ENCODE assay signal across 28 mouse cellular contexts in the genomic region with DNA sequence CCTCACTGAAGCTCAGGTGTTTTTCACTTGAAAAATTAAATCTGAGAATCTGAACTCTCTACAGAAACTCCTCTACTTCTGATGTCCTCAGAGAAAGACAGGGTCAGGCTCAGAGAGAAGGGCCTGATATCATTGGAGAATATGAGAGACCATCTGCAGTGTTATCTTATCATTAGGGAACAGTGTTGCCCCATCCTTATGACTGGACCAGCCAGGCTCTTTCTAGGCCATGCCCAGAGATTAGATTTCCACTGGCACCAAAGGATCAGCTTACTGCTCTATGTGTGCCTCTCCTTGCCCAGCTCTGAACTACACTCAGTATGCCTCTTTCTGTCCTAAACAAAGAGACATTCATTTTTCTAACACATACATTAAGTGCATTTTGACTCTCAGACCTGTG. TPM values are rescaled to one million over a fixed set of nuclear protein-coding genes. Genes with fewer than 3 reads are reported as not detected.
A peak's percentile ranks its signal among the peaks of the same experiment; 100 is the strongest.
DNase-seq lines count a peak whose midpoint lies in the region; ATAC-seq and TF ChIP-seq lines count a peak whose summit lies in the region.
"Had no signal": no experiment of that assay in that cellular context is flagged by ENCODE, and none has a peak within 500 bp of the region (broad histone marks: within the 10 kb centered on the region; RNA-seq: fewer than 3 reads in every experiment).

No protein-coding gene starts in this region.

- no peak for TF ChIP-seq CTCF in intestine, postnatal 0 days (IDR thresholded peaks at IDR 0.05; ENCODE audit: low read depth)
- TF ChIP-seq CTCF in gastrocnemius, adult 2 months (IDR thresholded peaks at IDR 0.05) = no peak

- intact Hi-C loops in gastrocnemius, adult 2 months (cut with DNase I) = no loop called here
- intact Hi-C loops in gastrocnemius, postnatal 36 days (cut with DNase I) = no loop called here

- no peaks in the 10 kb centered on the region for H3K4me1 ChIP-seq in intestine, embryonic 15.5 days (replicated peaks)
- no peaks in the 10 kb centered on the region for H3K4me1 ChIP-seq in intestine, postnatal 0 days (replicated peaks; ENCODE audit: control insufficient read depth, insufficient read depth, low read length)
- no peaks in the 10 kb centered on the region for H3K4me1 ChIP-seq in intestine, embryonic 16.5 days (ENCODE audit: control insufficient read depth, insufficient read depth, low read length)
- H3K4me1 ChIP-seq in liver, embryonic 16.5 days (ENCODE audit: control insufficient read depth, low read depth, low read length) = peaks cover 47% of the 10 kb centered on the region
- H3K4me1 ChIP-seq: hindbrain, embryonic 12.5 days; limb, embryonic 12.5 days had no signal

- H3K4me2 ChIP-seq in intestine, embryonic 15.5 days (replicated peaks) = no peak overlapping the region
- H3K4me2 ChIP-seq in intestine, postnatal 0 days (replicated peaks; ENCODE audit: low read depth) = no peak overlapping the region
- H3K4me2 ChIP-seq in intestine, embryonic 16.5 days (ENCODE audit: low read depth, low read length) = no peak overlapping the region
- peak overlapping the region; percentile 48 for H3K4me2 ChIP-seq in liver, embryonic 16.5 days (ENCODE audit: low read depth, low read length)
- H3K4me2 ChIP-seq: hindbrain, embryonic 12.5 days; limb, embryonic 12.5 days; lung, embryonic 14.5 days had no signal

- H3K9ac ChIP-seq in intestine, embryonic 15.5 days = no peak overlapping the region
- no peak overlapping the region for H3K9ac ChIP-seq in intestine, postnatal 0 days (ENCODE audit: low read depth, low read length)
- H3K9ac ChIP-seq in intestine, embryonic 16.5 days (ENCODE audit: low read depth, low read length) = no peak overlapping the region
- peak overlapping the region; percentile 46 for H3K9ac ChIP-seq in liver, embryonic 16.5 days (ENCODE audit: low read depth, low read length)
- H3K9ac ChIP-seq: forebrain, postnatal 0 days; hindbrain, embryonic 12.5 days; limb, embryonic 12.5 days; lung, embryonic 14.5 days had no signal

- H3K27ac ChIP-seq in intestine, embryonic 15.5 days = no peak overlapping the region
- no peak overlapping the region for H3K27ac ChIP-seq in intestine, postnatal 0 days (ENCODE audit: low read depth, low read length)
- H3K27ac ChIP-seq in intestine, embryonic 16.5 days (ENCODE audit: low read length) = no peak overlapping the region
- H3K27ac ChIP-seq in liver, embryonic 16.5 days (ENCODE audit: low read length) = peak overlapping the region; percentile 91
- H3K27ac ChIP-seq in gastrocnemius, adult 2 months = no peak overlapping the region
- H3K27ac ChIP-seq: heart, adult 2 months; hindbrain, embryonic 12.5 days; limb, embryonic 12.5 days; macrophage had no signal

- H3K4me3 ChIP-seq in intestine, embryonic 15.5 days (replicated peaks) = no peak overlapping the region
- no peak overlapping the region for H3K4me3 ChIP-seq in intestine, postnatal 0 days (ENCODE audit: low read depth, low read length)
- H3K4me3 ChIP-seq in intestine, embryonic 16.5 days (ENCODE audit: low read length) = no peak overlapping the region
- H3K4me3 ChIP-seq in liver, embryonic 16.5 days (ENCODE audit: low read depth, low read length) = peak overlapping the region; percentile 14; the same call in 1 of the 2 replicates
- H3K4me3 ChIP-seq in gastrocnemius, adult 2 months = no peak overlapping the region
- H3K4me3 ChIP-seq: heart, adult 2 months; hindbrain, embryonic 12.5 days; limb, embryonic 12.5 days had no signal

- peak; percentile 55; the same call in 1 of the 2 replicates for ATAC-seq in intestine, embryonic 15.5 days
- no peak for ATAC-seq in intestine, postnatal 0 days
- peak; percentile 71 for ATAC-seq in intestine, embryonic 16.5 days
- ATAC-seq in liver, embryonic 16.5 days (ENCODE audit: low read depth) = peak; percentile 95
- ATAC-seq: forebrain, postnatal 0 days; midbrain, embryonic 16.5 days had no signal

- no peaks in the 10 kb centered on the region for H3K36me3 ChIP-seq in intestine, embryonic 15.5 days
- H3K36me3 ChIP-seq in intestine, postnatal 0 days (ENCODE audit: control insufficient read depth, insufficient read depth) = no peaks in the 10 kb centered on the region
- H3K36me3 ChIP-seq in intestine, embryonic 16.5 days (ENCODE audit: control insufficient read depth, insufficient read depth, low read length) = no peaks in the 10 kb centered on the region
- H3K36me3 ChIP-seq in liver, embryonic 16.5 days (ENCODE audit: control insufficient read depth, insufficient read depth) = no peaks in the 10 kb centered on the region
- H3K36me3 ChIP-seq: hindbrain, embryonic 12.5 days; limb, embryonic 12.5 days had no signal

- DNase-seq in yolk sac, embryonic 10.5 days (ENCODE audit: low spot score) = peak; percentile 7
- DNase-seq in gastrocnemius, adult 2 months = no peak
- DNase-seq in urinary bladder, adult 18-20 months (ENCODE audit: low spot score in 2 of 2) = no peak
- no peak for DNase-seq in gastrocnemius, postnatal 36 days
- DNase-seq: B cell, adult 2 months; cerebellum, adult 8-10 months; forebrain, postnatal 0 days; heart, adult 2 months; heart, postnatal 10 days; kidney, adult 9 months; kidney, postnatal 36 days; layer of hippocampus, adult 9-11 months; lung, embryonic 14.5 days; right cerebral cortex, postnatal 14 days; spleen, adult 18-20 months had no signal

- H3K9me3 ChIP-seq in intestine, embryonic 15.5 days = no peaks in the 10 kb centered on the region
- no peaks in the 10 kb centered on the region for H3K9me3 ChIP-seq in intestine, postnatal 0 days (ENCODE audit: control insufficient read depth)
- no peaks in the 10 kb centered on the region for H3K9me3 ChIP-seq in intestine, embryonic 16.5 days (ENCODE audit: control insufficient read depth, low read length)
- H3K9me3 ChIP-seq in liver, embryonic 16.5 days (replicated peaks; ENCODE audit: control insufficient read depth, low read length) = no peaks in the 10 kb centered on the region
- H3K9me3 ChIP-seq: hindbrain, embryonic 12.5 days; limb, embryonic 12.5 days had no signal

- H3K27me3 ChIP-seq in intestine, embryonic 15.5 days (replicated peaks) = no peaks in the 10 kb centered on the region
- no peaks in the 10 kb centered on the region for H3K27me3 ChIP-seq in intestine, postnatal 0 days (replicated peaks; ENCODE audit: control insufficient read depth, insufficient read depth, low read length)
- H3K27me3 ChIP-seq in intestine, embryonic 16.5 days (replicated peaks; ENCODE audit: control insufficient read depth, insufficient read depth, low read length) = no peaks in the 10 kb centered on the region
- no peaks in the 10 kb centered on the region for H3K27me3 ChIP-seq in liver, embryonic 16.5 days (ENCODE audit: control insufficient read depth, insufficient read depth, low read depth, low read length)
- H3K27me3 ChIP-seq: hindbrain, embryonic 12.5 days; limb, embryonic 12.5 days had no signal

RNA-seq across cellular contexts. Expression of gene Olfr65, which starts 12.1 kb away (rescaled TPM):
- not detected in 2 replicates for polyA plus RNA-seq in intestine, embryonic 15.5 days (2015; fragmentation: Nextera tagmentation; extraction: Ambion mirVana)
- polyA plus RNA-seq in intestine, postnatal 0 days (2015; fragmentation: Nextera tagmentation; extraction: Ambion mirVana) = not detected in 2 replicates
- polyA plus RNA-seq in intestine, embryonic 16.5 days (2015; fragmentation: Nextera tagmentation; extraction: Ambion mirVana) = not detected in 2 replicates
- polyA plus RNA-seq in liver, embryonic 16.5 days (2015; fragmentation: Nextera tagmentation; extraction: Ambion mirVana) = not detected in 2 replicates
- not detected for total RNA-seq in gastrocnemius, adult 2 months (2021)
- total RNA-seq in gastrocnemius, postnatal 36 days (2021) = not detected
- total RNA-seq: adrenal gland, postnatal 4 days; forebrain, postnatal 0 days; gastrocnemius, adult 8-10 months; heart, adult 2 months; heart, postnatal 10 days; neutrophil, adult 5-6 weeks had no signal
- polyA plus RNA-seq: cortical plate, adult 2 months; embryonic facial prominence, embryonic 11.5 days; forebrain, postnatal 0 days; heart, adult 2 months; hindbrain, embryonic 12.5 days; limb, embryonic 12.5 days; lung, embryonic 14.5 days; macrophage; midbrain, embryonic 16.5 days had no signal

RNA-seq across cellular contexts. Expression of gene Olfr631, which starts 13.3 kb away (rescaled TPM):
- not detected in 2 replicates for polyA plus RNA-seq in intestine, embryonic 15.5 days (2015; fragmentation: Nextera tagmentation; extraction: Ambion mirVana)
- not detected in 2 replicates for polyA plus RNA-seq in intestine, postnatal 0 days (2015; fragmentation: Nextera tagmentation; extraction: Ambion mirVana)
- polyA plus RNA-seq in intestine, embryonic 16.5 days (2015; fragmentation: Nextera tagmentation; extraction: Ambion mirVana) = not detected in 2 replicates
- 0.13 TPM in 1 of 2 replicates, not detected in the other for polyA plus RNA-seq in liver, embryonic 16.5 days (2015; fragmentation: Nextera tagmentation; extraction: Ambion mirVana)
- total RNA-seq in gastrocnemius, adult 2 months (2021) = not detected
- total RNA-seq in gastrocnemius, postnatal 36 days (2021) = not detected
- total RNA-seq: adrenal gland, postnatal 4 days; forebrain, postnatal 0 days; gastrocnemius, adult 8-10 months; heart, adult 2 months; heart, postnatal 10 days; neutrophil, adult 5-6 weeks had no signal
- polyA plus RNA-seq: cortical plate, adult 2 months; embryonic facial prominence, embryonic 11.5 days; forebrain, postnatal 0 days; heart, adult 2 months; hindbrain, embryonic 12.5 days; limb, embryonic 12.5 days; lung, embryonic 14.5 days; macrophage; midbrain, embryonic 16.5 days had no signal

RNA-seq across cellular contexts. Expression of gene Olfr632, which starts 18.8 kb away (rescaled TPM):
- polyA plus RNA-seq in intestine, embryonic 15.5 days (2015; fragmentation: Nextera tagmentation; extraction: Ambion mirVana) = not detected in 2 replicates
- polyA plus RNA-seq in intestine, postnatal 0 days (2015; fragmentation: Nextera tagmentation; extraction: Ambion mirVana) = not detected in 2 replicates
- not detected in 2 replicates for polyA plus RNA-seq in intestine, embryonic 16.5 days (2015; fragmentation: Nextera tagmentation; extraction: Ambion mirVana)
- polyA plus RNA-seq in liver, embryonic 16.5 days (2015; fragmentation: Nextera tagmentation; extraction: Ambion mirVana) = 0.18 and 0.29 TPM in 2 replicates
- not detected for total RNA-seq in gastrocnemius, adult 2 months (2021)
- total RNA-seq in gastrocnemius, postnatal 36 days (2021) = not detected
- total RNA-seq: adrenal gland, postnatal 4 days; forebrain, postnatal 0 days; gastrocnemius, adult 8-10 months; heart, adult 2 months; heart, postnatal 10 days; neutrophil, adult 5-6 weeks had no signal
- polyA plus RNA-seq: cortical plate, adult 2 months; embryonic facial prominence, embryonic 11.5 days; forebrain, postnatal 0 days; heart, adult 2 months; hindbrain, embryonic 12.5 days; limb, embryonic 12.5 days; lung, embryonic 14.5 days; macrophage; midbrain, embryonic 16.5 days had no signal

RNA-seq across cellular contexts. Expression of gene Olfr64, which starts 21.1 kb away (rescaled TPM):
- polyA plus RNA-seq in intestine, embryonic 15.5 days (2015; fragmentation: Nextera tagmentation; extraction: Ambion mirVana) = not detected in 2 replicates
- not detected in 2 replicates for polyA plus RNA-seq in intestine, postnatal 0 days (2015; fragmentation: Nextera tagmentation; extraction: Ambion mirVana)
- not detected in 2 replicates for polyA plus RNA-seq in intestine, embryonic 16.5 days (2015; fragmentation: Nextera tagmentation; extraction: Ambion mirVana)
- not detected in 2 replicates for polyA plus RNA-seq in liver, embryonic 16.5 days (2015; fragmentation: Nextera tagmentation; extraction: Ambion mirVana)
- not detected for total RNA-seq in gastrocnemius, adult 2 months (2021)
- total RNA-seq in gastrocnemius, postnatal 36 days (2021) = not detected
- total RNA-seq: adrenal gland, postnatal 4 days; forebrain, postnatal 0 days; gastrocnemius, adult 8-10 months; heart, adult 2 months; heart, postnatal 10 days; neutrophil, adult 5-6 weeks had no signal
- polyA plus RNA-seq: cortical plate, adult 2 months; embryonic facial prominence, embryonic 11.5 days; forebrain, postnatal 0 days; heart, adult 2 months; hindbrain, embryonic 12.5 days; limb, embryonic 12.5 days; lung, embryonic 14.5 days; macrophage; midbrain, embryonic 16.5 days had no signal

RNA-seq across cellular contexts. Expression of gene Olfr633, which starts 28.9 kb away (rescaled TPM):
- polyA plus RNA-seq in intestine, embryonic 15.5 days (2015; fragmentation: Nextera tagmentation; extraction: Ambion mirVana) = not detected in 2 replicates
- not detected in 2 replicates for polyA plus RNA-seq in intestine, postnatal 0 days (2015; fragmentation: Nextera tagmentation; extraction: Ambion mirVana)
- not detected in 2 replicates for polyA plus RNA-seq in intestine, embryonic 16.5 days (2015; fragmentation: Nextera tagmentation; extraction: Ambion mirVana)
- polyA plus RNA-seq in liver, embryonic 16.5 days (2015; fragmentation: Nextera tagmentation; extraction: Ambion mirVana) = not detected in 2 replicates
- not detected for total RNA-seq in gastrocnemius, adult 2 months (2021)
- not detected for total RNA-seq in gastrocnemius, postnatal 36 days (2021)
- total RNA-seq: adrenal gland, postnatal 4 days; forebrain, postnatal 0 days; gastrocnemius, adult 8-10 months; heart, adult 2 months; heart, postnatal 10 days; neutrophil, adult 5-6 weeks had no signal
- polyA plus RNA-seq: cortical plate, adult 2 months; embryonic facial prominence, embryonic 11.5 days; forebrain, postnatal 0 days; heart, adult 2 months; hindbrain, embryonic 12.5 days; limb, embryonic 12.5 days; lung, embryonic 14.5 days; macrophage; midbrain, embryonic 16.5 days had no signal
